Mouse (Mus musculus) CH12.LX (cell line): ENCODE results near the gene Fam57a. TPM values are rescaled to one million over a fixed set of nuclear protein-coding genes. Genes with fewer than 3 reads are reported as not detected.

Source experiments
- DNase-seq: peaks from one replicate; pipeline ENCODE4 v3.0.0-alpha.2; 2013; ENCODE audit errors: extremely low read depth
- H3K27ac ChIP-seq: 2 replicates; pipeline ENCODE4 v1.5.1; 2012; ENCODE audit warnings: low read depth, mild to moderate bottlenecking, control low read depth, moderate library complexity; ENCODE audit not compliant: insufficient read depth
- H3K27me3 ChIP-seq: replicated peaks from 2 replicates; pipeline ENCODE3; 2012; ENCODE audit warnings: inconsistent platforms
- H3K36me3 ChIP-seq, 2 experiments: replicated peaks in 1 of 2; 2 replicates each; pipeline versions ENCODE3 to v1.6.1; 2012; ENCODE audit warnings: inconsistent platforms in 1 of 2, low read length in 1 of 2, mild to moderate bottlenecking in 1 of 2, mixed read lengths in 1 of 2, moderate library complexity in 1 of 2; ENCODE audit not compliant: control insufficient read depth in 1 of 2, insufficient read depth in 1 of 2
- H3K4me1 ChIP-seq, 2 experiments: 2 replicates each; pipeline ENCODE4 v1.6.1; 2012; ENCODE audit warnings: inconsistent platforms in 1 of 2, moderate library complexity in 1 of 2; ENCODE audit not compliant: insufficient read depth in 2 of 2, control insufficient read depth in 1 of 2
- H3K4me2 ChIP-seq: 2 replicates; pipeline ENCODE4 v1.6.1; 2012; ENCODE audit warnings: low read depth, mild to moderate bottlenecking, control low read depth; ENCODE audit not compliant: poor library complexity, insufficient read depth, severe bottlenecking
- H3K4me3 ChIP-seq, 3 experiments: fragments of 150-350 bp in 1 of 3; sonication (generic) in 1 of 3; replicated peaks in 1 of 3; 2 replicates each; pipeline versions ENCODE3 to v1.5.1; 2011 to 2012; ENCODE audit warnings: low read depth in 2 of 3, low read length in 2 of 3, mild to moderate bottlenecking in 2 of 3, moderate library complexity in 2 of 3, control low read depth in 1 of 3, improper control_type of control experiment in 1 of 3, inconsistent platforms in 1 of 3, mixed read lengths in 1 of 3; ENCODE audit not compliant: poor library complexity in 1 of 3
- H3K79me2 ChIP-seq: replicated peaks from 2 replicates; pipeline ENCODE4 v1.6.1; 2012; ENCODE audit warnings: mild to moderate bottlenecking, moderate library complexity; ENCODE audit not compliant: control insufficient read depth, poor library complexity, insufficient read depth, severe bottlenecking; ENCODE audit errors: extremely low read depth
- H3K9ac ChIP-seq: 2 replicates; pipeline ENCODE4 v1.6.1; 2012; ENCODE audit warnings: low read depth, mild to moderate bottlenecking, control low read depth, moderate library complexity; ENCODE audit not compliant: insufficient read depth
- H3K9me3 ChIP-seq: replicated peaks from 2 replicates; pipeline ENCODE3; 2012; ENCODE audit warnings: low read length, inconsistent platforms, mixed read lengths
- BHLHE40 ChIP-seq: IDR thresholded peaks from 2 replicates; pipeline ENCODE4 v1.6.1; 2011; ENCODE audit warnings: mild to moderate bottlenecking, low read depth, low read length, improper control_type of control experiment
- CHD2 ChIP-seq: IDR thresholded peaks from 2 replicates; pipeline ENCODE4 v1.6.1; 2011; ENCODE audit warnings: low read length, improper control_type of control experiment
- CTCF ChIP-seq, 2 experiments: IDR thresholded peaks in 1 of 2; conservative IDR thresholded peaks in 1 of 2; 2 replicates each; pipeline ENCODE4 v1.5.1; 2011 to 2012; ENCODE audit warnings: low read depth in 2 of 2, low read length in 2 of 2, improper control_type of control experiment in 1 of 2, inconsistent platforms in 1 of 2, mild to moderate bottlenecking in 1 of 2, moderate library complexity in 1 of 2
- EP300 ChIP-seq: IDR thresholded peaks from 2 replicates; pipeline ENCODE4 v1.6.1; 2011; ENCODE audit warnings: low read length, improper control_type of control experiment
- ETS1 ChIP-seq: conservative IDR thresholded peaks from 2 replicates; pipeline ENCODE4 v1.6.1; 2012; ENCODE audit warnings: low read depth, mild to moderate bottlenecking, inconsistent platforms, low read length, improper control_type of control experiment, moderate library complexity
- GABPA ChIP-seq: IDR thresholded peaks from 2 replicates; pipeline ENCODE4 v1.6.1; 2012; ENCODE audit warnings: low read depth, low read length, improper control_type of control experiment, inconsistent platforms; ENCODE audit not compliant: insufficient replicate concordance
- IRF4 ChIP-seq: IDR thresholded peaks from 2 replicates; pipeline ENCODE4 v1.6.1; 2014; ENCODE audit warnings: low read depth, mild to moderate bottlenecking, inconsistent platforms, low read length, improper control_type of control experiment
- JUN ChIP-seq: IDR thresholded peaks from 2 replicates; pipeline ENCODE4 v1.6.1; 2011; ENCODE audit warnings: low read depth, mild to moderate bottlenecking, low read length, improper control_type of control experiment, moderate library complexity; ENCODE audit not compliant: insufficient read depth
- JUND ChIP-seq: conservative IDR thresholded peaks from 2 replicates; pipeline ENCODE4 v1.6.1; 2011; ENCODE audit warnings: low read depth, low read length, improper control_type of control experiment
- KAT2A ChIP-seq: IDR thresholded peaks from 2 replicates; pipeline ENCODE4 v1.6.1; 2012; ENCODE audit warnings: low read length, improper control_type of control experiment, inconsistent platforms; ENCODE audit not compliant: insufficient replicate concordance
- MAFK ChIP-seq: IDR thresholded peaks from 2 replicates; pipeline ENCODE4 v1.6.1; 2011; ENCODE audit warnings: low read length, improper control_type of control experiment; ENCODE audit not compliant: insufficient replicate concordance
- MAX ChIP-seq: IDR thresholded peaks from 2 replicates; pipeline ENCODE4 v1.6.1; 2011; ENCODE audit warnings: low read length, improper control_type of control experiment
- MEF2A ChIP-seq: IDR thresholded peaks from 2 replicates; pipeline ENCODE4 v1.6.1; 2014; ENCODE audit warnings: low read depth, mild to moderate bottlenecking, inconsistent platforms, low read length, improper control_type of control experiment, borderline replicate concordance
- MXI1 ChIP-seq: IDR thresholded peaks from 2 replicates; pipeline ENCODE4 v1.6.1; 2011; ENCODE audit warnings: mild to moderate bottlenecking, low read depth, low read length, improper control_type of control experiment
- MYC ChIP-seq: IDR thresholded peaks from 2 replicates; pipeline ENCODE4 v1.6.1; 2011; ENCODE audit warnings: low read depth, mild to moderate bottlenecking, improper control_type of control experiment, low read length
- NELFE ChIP-seq: IDR thresholded peaks from 2 replicates; pipeline ENCODE4 v1.6.1; 2011; ENCODE audit warnings: low read depth, low read length, improper control_type of control experiment
- POLR2AphosphoS2 ChIP-seq: IDR thresholded peaks from 2 replicates; pipeline ENCODE4 v1.6.1; 2011; ENCODE audit warnings: low read depth, low read length, improper control_type of control experiment
- RAD21 ChIP-seq: IDR thresholded peaks from 2 replicates; pipeline ENCODE4 v1.6.1; 2011; ENCODE audit warnings: low read depth, mild to moderate bottlenecking, low read length, improper control_type of control experiment, moderate library complexity
- RCOR1 ChIP-seq: conservative IDR thresholded peaks from 2 replicates; pipeline ENCODE4 v1.6.1; 2012; ENCODE audit warnings: low read depth, mild to moderate bottlenecking, inconsistent platforms, low read length, improper control_type of control experiment
- TCF12 ChIP-seq: IDR thresholded peaks from 2 replicates; pipeline ENCODE4 v1.6.1; 2014; ENCODE audit warnings: low read depth, mild to moderate bottlenecking, inconsistent platforms, low read length, improper control_type of control experiment
- USF1 ChIP-seq: IDR thresholded peaks from 2 replicates; pipeline ENCODE4 v1.6.1; 2014; ENCODE audit warnings: low read depth, mild to moderate bottlenecking, inconsistent platforms, low read length, improper control_type of control experiment
- USF2 ChIP-seq: conservative IDR thresholded peaks from 2 replicates; pipeline ENCODE4 v1.6.1; 2011; ENCODE audit warnings: low read depth, low read length, improper control_type of control experiment
- ZKSCAN1 ChIP-seq: IDR thresholded peaks from 2 replicates; pipeline ENCODE4 v1.6.1; 2012; ENCODE audit warnings: low read depth, inconsistent platforms, low read length, improper control_type of control experiment, borderline replicate concordance
- ZMIZ1 ChIP-seq: IDR thresholded peaks from 2 replicates; pipeline ENCODE4 v1.6.1; 2012; ENCODE audit warnings: low read depth, mild to moderate bottlenecking, inconsistent platforms, low read length, improper control_type of control experiment
- ZNF384 ChIP-seq: IDR thresholded peaks from 2 replicates; pipeline ENCODE4 v1.6.1; 2012; ENCODE audit warnings: low read depth, low read length, improper control_type of control experiment, inconsistent platforms
- dilution Hi-C: fragments of 300-500 bp; cut with MboI; formaldehyde crosslinking; loops from 2 replicates; pipeline ENCODE4 v1.14.3; 2020; ENCODE audit warnings: low sequenced_read_pairs; ENCODE audit not compliant: extremely low pct_unique_long_range_greater_than_20kb, extremely low pct_ligation_motif_present
- in situ Hi-C: fragments of 300-500 bp; cut with MboI; formaldehyde crosslinking; loops from 3 replicates; pipeline ENCODE4 v1.14.3; 2019; ENCODE audit warnings: low sequenced_read_pairs, low pct_ligation_motif_present, low pct_unique_long_range_greater_than_20kb, mixed read lengths
- polyA plus RNA-seq: library from polyadenylated mRNA; unstranded; fragments of >175 nt; gene quantifications from 2 replicates; pipeline ENCODE4 v1.2.1, GENCODE M21; 2012; ENCODE audit warnings: low read depth; ENCODE audit not compliant: insufficient read length
- total RNA-seq, 2 experiments: library from RNA; depleted of rRNA; stranded (reverse); fragments of 300-350 nt in 1 of 2; fragments of >200 nt in 1 of 2; gene quantifications; 2 replicates each; pipeline ENCODE4 v1.2.3; 2012 to 2014

The Fam57a gene
- total and polyA plus RNA-seq, 3 experiments, result 3.9 to 10.2 (median 7.0) TPM

DNA sequence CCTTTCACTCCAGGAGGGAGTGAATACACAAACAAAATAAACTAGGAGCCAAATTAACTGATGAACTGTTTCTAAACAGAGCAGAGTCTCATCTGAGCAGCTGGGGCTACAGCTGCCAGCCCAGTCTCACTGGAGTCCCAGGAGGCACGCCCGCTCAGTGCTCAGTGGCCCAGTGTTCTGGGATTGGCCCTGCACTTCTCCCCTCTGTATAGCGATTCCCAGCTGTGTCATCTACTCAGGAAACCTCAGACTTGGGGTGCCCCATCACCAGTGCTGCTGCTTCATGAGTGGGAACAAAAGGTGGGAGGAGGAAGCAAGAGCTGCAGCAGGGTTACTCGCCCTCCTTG lies 74.4 kb downstream of the Fam57a start:
- Histone ChIP-seq H3K79me2 (no peaks in the 10 kb centered on the region), H3K36me3 (peaks cover 22 to 72% of the 10 kb centered on the region in 2 experiments), H3K4me3 (no peak overlapping the region), H3K9me3 (no peaks in the 10 kb centered on the region), H3K4me2 (no peak overlapping the region), H3K27ac (no peak overlapping the region), H3K9ac (no peak overlapping the region), H3K4me1 (peaks cover 0 to 15% of the 10 kb centered on the region in 2 experiments; a peak in 2 of 4 replicates), H3K27me3 (no peaks in the 10 kb centered on the region)
- no peak for DNase-seq
- TF ChIP-seq ZKSCAN1, result no peak
- no peak for TF ChIP-seq CTCF (conservative IDR thresholded peaks at IDR 0.05 in 1 of 2, IDR thresholded peaks at IDR 0.05 in 1 of 2; ENCODE audit: low read depth in 2 of 2, low read length in 2 of 2)
- no peak for TF ChIP-seq JUND
- TF ChIP-seq MYC, result no peak
- no peak for TF ChIP-seq USF2
- no peak for TF ChIP-seq ZNF384
- TF ChIP-seq USF1, result no peak
- TF ChIP-seq BHLHE40, result no peak
- no peak for TF ChIP-seq NELFE
- TF ChIP-seq CHD2, result no peak
- dilution Hi-C loops (no loop called here), in situ Hi-C loops (loop anchor here (5.0 to 10.0 kb wide), 2 partner anchors 148 to 251 kb away; no protein-coding TSS in a partner anchor)

DNA sequence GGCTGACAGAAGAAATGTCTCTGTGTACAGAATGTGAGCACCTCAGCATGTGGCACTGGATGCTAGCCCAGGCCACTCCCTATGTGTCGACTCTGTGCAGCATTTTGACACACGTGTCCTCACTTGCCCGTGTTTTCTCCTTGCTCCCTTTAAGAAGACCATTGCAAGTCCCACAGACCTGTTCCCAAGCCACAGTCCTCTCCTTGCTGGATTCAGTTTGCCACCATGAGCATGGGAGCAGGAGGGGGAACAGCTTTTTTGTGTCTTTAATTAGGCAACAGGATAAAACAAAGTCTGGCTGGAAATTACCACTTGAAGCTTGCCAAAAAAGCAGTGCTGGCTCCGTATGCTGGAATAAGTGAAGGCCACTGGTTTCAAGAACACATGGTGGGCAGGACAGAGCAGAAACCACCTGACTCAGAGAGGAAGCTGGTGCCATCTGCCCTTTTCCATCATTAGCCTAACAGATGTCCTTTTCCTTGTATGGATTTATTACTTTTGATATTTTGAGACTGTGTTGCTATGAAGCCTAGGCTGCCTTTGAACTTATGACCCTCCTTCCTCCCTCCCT lies 76.0 kb downstream of the Fam57a start:
- dilution Hi-C loops (no loop called here), in situ Hi-C loops (loop anchor here (10.0 kb wide), 1 partner anchor 249 kb away; no protein-coding TSS in a partner anchor)
- Histone ChIP-seq H3K36me3 (peaks cover 7 to 62% of the 10 kb centered on the region in 2 experiments), H3K9me3 (no peaks in the 10 kb centered on the region), H3K4me1 (peaks cover 0 to 15% of the 10 kb centered on the region in 2 experiments; a peak in 2 of 4 replicates), H3K27me3 (no peaks in the 10 kb centered on the region), H3K27ac (no peak overlapping the region), H3K9ac (no peak overlapping the region), H3K4me2 (no peak overlapping the region), H3K79me2 (no peaks in the 10 kb centered on the region), H3K4me3 (no peak overlapping the region)
- no peak for TF ChIP-seq RCOR1
- no peak for TF ChIP-seq MAX
- TF ChIP-seq RAD21, result no peak
- TF ChIP-seq GABPA, result no peak
- no peak for TF ChIP-seq KAT2A
- no peak for TF ChIP-seq MXI1
- TF ChIP-seq JUN, result no peak
- no peak for TF ChIP-seq MEF2A
- TF ChIP-seq USF1, result no peak
- no peak for TF ChIP-seq MAFK
- TF ChIP-seq NELFE, result no peak
- no peak for TF ChIP-seq TCF12
- no peak for TF ChIP-seq ZNF384
- TF ChIP-seq IRF4, result no peak
- no peak for TF ChIP-seq ETS1
- TF ChIP-seq ZMIZ1, result no peak
- no peak for TF ChIP-seq ZKSCAN1
- no peak for TF ChIP-seq EP300
- TF ChIP-seq POLR2AphosphoS2, result no peak
- no peak for DNase-seq
